Mouse (Mus musculus) liver, embryonic 15.5 days (tissue): ENCODE measurements around the gene Gm11985. TPM values are rescaled to one million over a fixed set of nuclear protein-coding genes. Genes with fewer than 3 reads are reported as not detected.
A peak's percentile ranks its signal among the peaks of the same experiment; 100 is the strongest.

Source experiments
- ATAC-seq: fragments of 200-750 bp; cut with Nextera tagmentation; 2 replicates; pipeline ENCODE4 v1.8.0; 2017; ENCODE audit warnings: moderate number of reproducible peaks, mild to moderate bottlenecking, moderate library complexity; ENCODE audit not compliant: insufficient read depth
- H3K27ac ChIP-seq: fragments of 300-500 bp; sonication (generic); replicated peaks from 2 replicates; pipeline ENCODE4 v1.5.1; 2015; ENCODE audit warnings: mild to moderate bottlenecking, inconsistent platforms
- H3K27me3 ChIP-seq: fragments of 300-500 bp; sonication (generic); 2 replicates; pipeline ENCODE4 v1.6.1; 2015; ENCODE audit warnings: mild to moderate bottlenecking, inconsistent platforms
- H3K36me3 ChIP-seq: fragments of 300-500 bp; sonication (generic); replicated peaks from 2 replicates; pipeline ENCODE4 v1.6.1; 2015; ENCODE audit warnings: moderate library complexity, mild to moderate bottlenecking, inconsistent platforms
- H3K4me1 ChIP-seq: fragments of 300-500 bp; sonication (generic); replicated peaks from 2 replicates; pipeline ENCODE4 v1.6.1; 2015; ENCODE audit warnings: inconsistent platforms
- H3K4me2 ChIP-seq: fragments of 300-500 bp; sonication (generic); 2 replicates; pipeline ENCODE4 v1.6.1; 2015; ENCODE audit warnings: moderate library complexity, mild to moderate bottlenecking, inconsistent platforms
- H3K4me3 ChIP-seq: fragments of 300-500 bp; sonication (generic); replicated peaks from 2 replicates; pipeline ENCODE4 v1.5.1; 2015; ENCODE audit warnings: mild to moderate bottlenecking, inconsistent platforms
- H3K9ac ChIP-seq: fragments of 300-500 bp; sonication (generic); 2 replicates; pipeline ENCODE4 v1.6.1; 2015; ENCODE audit warnings: moderate library complexity, mild to moderate bottlenecking, inconsistent platforms
- H3K9me3 ChIP-seq: fragments of 300-500 bp; sonication (generic); replicated peaks from 2 replicates; pipeline ENCODE4 v1.6.1; 2016; ENCODE audit warnings: inconsistent platforms
- WGBS: fragments of 180-500 bp; shearing (Covaris S2); methylation state at CpG from one replicate; pipeline ENCODE4 v1.1.7; 2015; ENCODE audit warnings: mixed read lengths; ENCODE audit not compliant: insufficient replicate concordance; 5-methylcytosine and 5-hydroxymethylcytosine counted together
- polyA plus RNA-seq: library from polyadenylated mRNA; unstranded; fragments of >200 nt; fragmentation: Nextera tagmentation; extraction: Ambion mirVana; gene quantifications from 2 replicates; pipeline ENCODE4 v1.2.1, GENCODE M21; 2015

Gene Gm11985
- polyA plus RNA-seq, 1 experiment from 2014 or later: not detected

- H3K27me3 ChIP-seq: no peaks in the 10 kb centered on the region
- no peak overlapping the region for H3K4me2 ChIP-seq
- H3K4me1 ChIP-seq: no peaks in the 10 kb centered on the region
- 63% methylated on average over 9 of the region's 9 CpGs for WGBS
- ATAC-seq: no peak
- no peaks in the 10 kb centered on the region for H3K36me3 ChIP-seq
- H3K9me3 ChIP-seq: no peaks in the 10 kb centered on the region
- no peak overlapping the region for H3K27ac ChIP-seq
- H3K9ac ChIP-seq: no peak overlapping the region
- H3K4me3 ChIP-seq: no peak overlapping the region
These were observed 12.0 kb upstream of the Gm11985 start for GRCm38 (mm10) chr11:7200393-7200783.

- 36% methylated on average over 14 of the region's 14 CpGs for WGBS
- H3K27ac ChIP-seq: no peak overlapping the region
- H3K4me1 ChIP-seq: no peaks in the 10 kb centered on the region
- H3K27me3 ChIP-seq: no peaks in the 10 kb centered on the region
- H3K36me3 ChIP-seq: no peaks in the 10 kb centered on the region
- H3K9ac ChIP-seq: no peak overlapping the region
- no peak for ATAC-seq
- H3K4me2 ChIP-seq: peak overlapping the region; percentile 34
- H3K9me3 ChIP-seq: no peaks in the 10 kb centered on the region
- H3K4me3 ChIP-seq: peak overlapping the region; percentile 44; the same call in 1 of the 2 replicates
These were observed 11.5 kb upstream of the Gm11985 start for GRCm38 (mm10) chr11:7199736-7200392.

GRCm38 (mm10) chr11:7198481-7199256 is 10.3 kb upstream of the Gm11985 start:
- Histone ChIP-seq H3K27me3 (no peaks in the 10 kb centered on the region), H3K27ac (peak overlapping the region; percentile 59; the same call in 1 of the 2 replicates), H3K9ac (no peak overlapping the region), H3K4me3 (peak overlapping the region; percentile 44), H3K36me3 (no peaks in the 10 kb centered on the region), H3K4me2 (peak overlapping the region; percentile 34), H3K4me1 (no peaks in the 10 kb centered on the region; the same call in 1 of the 2 replicates), H3K9me3 (no peaks in the 10 kb centered on the region)
- 49% methylated on average over 10 of the region's 10 CpGs for WGBS
- no peak for ATAC-seq

- peak overlapping the region; percentile 21; the same call in 1 of the 2 replicates for H3K9ac ChIP-seq
- peaks cover 2% of the 10 kb centered on the region; the same call in 1 of the 2 replicates for H3K4me1 ChIP-seq
- no peaks in the 10 kb centered on the region for H3K9me3 ChIP-seq
- H3K4me3 ChIP-seq: peak overlapping the region; percentile 44
- H3K4me2 ChIP-seq: peak overlapping the region; percentile 34; the same call in 1 of the 2 replicates
- ATAC-seq: peak; percentile 16; the same call in 1 of the 2 replicates
- no peaks in the 10 kb centered on the region for H3K27me3 ChIP-seq
- WGBS: 62% methylated on average over 19 of the region's 19 CpGs
- H3K36me3 ChIP-seq: no peaks in the 10 kb centered on the region
- peak overlapping the region; percentile 59 for H3K27ac ChIP-seq
These were observed 9.6 kb upstream of the Gm11985 start for GRCm38 (mm10) chr11:7198006-7198405.

GRCm38 (mm10) chr11:7197491-7197941 is 9.1 kb upstream of the Gm11985 start, which contains the start of gene Igfbp1:
Gene Igfbp1 (plus strand): TSS chr11:7197782.
- H3K27ac ChIP-seq: peak within 1 kb of the TSS; percentile 72
- H3K9ac ChIP-seq: peak within 1 kb of the TSS; percentile 21; the same call in 1 of the 2 replicates
- H3K4me2 ChIP-seq: peak within 1 kb of the TSS; percentile 34
- 48% methylated on average over 12 of the region's 12 CpGs for WGBS
- H3K4me1 ChIP-seq: peaks cover 2% of the 10 kb centered on the region; the same call in 1 of the 2 replicates
- no peaks in the 10 kb centered on the region for H3K36me3 ChIP-seq
- ATAC-seq: peak; percentile 63
- H3K9me3 ChIP-seq: no peaks in the 10 kb centered on the region
- H3K4me3 ChIP-seq: peak within 1 kb of the TSS; percentile 44
- no peaks in the 10 kb centered on the region for H3K27me3 ChIP-seq

GRCm38 (mm10) chr11:7195312-7195685 is 6.9 kb upstream of the Gm11985 start:
- H3K4me1 ChIP-seq: peaks cover 2% of the 10 kb centered on the region
- no peak for ATAC-seq
- no peaks in the 10 kb centered on the region for H3K36me3 ChIP-seq
- no peaks in the 10 kb centered on the region for H3K27me3 ChIP-seq
- no peak overlapping the region for H3K9ac ChIP-seq
- H3K4me2 ChIP-seq: no peak overlapping the region
- H3K4me3 ChIP-seq: no peak overlapping the region
- H3K27ac ChIP-seq: no peak overlapping the region
- WGBS: 56% methylated on average over 4 of the region's 4 CpGs
- H3K9me3 ChIP-seq: no peaks in the 10 kb centered on the region

- no peak overlapping the region for H3K4me2 ChIP-seq
- ATAC-seq: peak; percentile 19; the same call in 1 of the 2 replicates
These were observed 6.3 kb upstream of the Gm11985 start for GRCm38 (mm10) chr11:7194432-7195311.

GRCm38 (mm10) chr11:7193134-7193533 is 4.8 kb upstream of the Gm11985 start:
- no peak for ATAC-seq
- Histone ChIP-seq H3K9ac (no peak overlapping the region), H3K4me3 (no peak overlapping the region), H3K27ac (peak overlapping the region; percentile 59; the same call in 1 of the 2 replicates), H3K4me1 (peaks cover 2% of the 10 kb centered on the region), H3K36me3 (no peaks in the 10 kb centered on the region), H3K4me2 (no peak overlapping the region), H3K9me3 (no peaks in the 10 kb centered on the region), H3K27me3 (no peaks in the 10 kb centered on the region)
- WGBS: 52% methylated on average over 9 of the region's 9 CpGs

More at GRCm38 (mm10) chr11:7194432-7195311, 6.3 kb upstream of the Gm11985 start:
- WGBS: 69% methylated on average over 10 of the region's 10 CpGs
- Histone ChIP-seq H3K9ac (no peak overlapping the region), H3K36me3 (no peaks in the 10 kb centered on the region), H3K4me1 (peaks cover 2% of the 10 kb centered on the region), H3K27me3 (no peaks in the 10 kb centered on the region), H3K9me3 (no peaks in the 10 kb centered on the region), H3K4me3 (no peak overlapping the region), H3K27ac (peak overlapping the region; percentile 29; the same call in 1 of the 2 replicates)

GRCm38 (mm10) chr11:7192710-7193109 is 4.3 kb upstream of the Gm11985 start:
- Histone ChIP-seq H3K4me2 (no peak overlapping the region), H3K27me3 (no peaks in the 10 kb centered on the region), H3K4me1 (peaks cover 2% of the 10 kb centered on the region), H3K36me3 (no peaks in the 10 kb centered on the region), H3K27ac (peak overlapping the region; percentile 59; the same call in 1 of the 2 replicates), H3K9me3 (no peaks in the 10 kb centered on the region), H3K9ac (no peak overlapping the region), H3K4me3 (no peak overlapping the region)
- peak; percentile 64 for ATAC-seq
- WGBS: 34% methylated on average over 6 of the region's 6 CpGs

GRCm38 (mm10) chr11:7187472-7187871 is 897 bp downstream of the Gm11985 start:
- no peak overlapping the region for H3K9ac ChIP-seq
- H3K9me3 ChIP-seq: no peaks in the 10 kb centered on the region
- no peak overlapping the region for H3K4me2 ChIP-seq
- no peaks in the 10 kb centered on the region for H3K27me3 ChIP-seq
- WGBS: 39% methylated on average over 8 of the region's 8 CpGs
- no peak overlapping the region for H3K27ac ChIP-seq
- no peaks in the 10 kb centered on the region for H3K36me3 ChIP-seq
- H3K4me3 ChIP-seq: no peak overlapping the region
- no peak for ATAC-seq
- no peaks in the 10 kb centered on the region; the same call in 1 of the 2 replicates for H3K4me1 ChIP-seq
